Mouse (Mus musculus): Measurements from ENCODE around the gene Vsig10l. TPM values are rescaled to one million over a fixed set of nuclear protein-coding genes. Genes with fewer than 3 reads are reported as not detected.

The Vsig10l gene
- total RNA-seq, 2 experiments from 2014 or later: 4.1 to 6.3 TPM

GRCm38 (mm10) chr7:43454371-43454770 is 8.6 kb upstream of the Vsig10l start:
- DNase-seq: no peak

DNA sequence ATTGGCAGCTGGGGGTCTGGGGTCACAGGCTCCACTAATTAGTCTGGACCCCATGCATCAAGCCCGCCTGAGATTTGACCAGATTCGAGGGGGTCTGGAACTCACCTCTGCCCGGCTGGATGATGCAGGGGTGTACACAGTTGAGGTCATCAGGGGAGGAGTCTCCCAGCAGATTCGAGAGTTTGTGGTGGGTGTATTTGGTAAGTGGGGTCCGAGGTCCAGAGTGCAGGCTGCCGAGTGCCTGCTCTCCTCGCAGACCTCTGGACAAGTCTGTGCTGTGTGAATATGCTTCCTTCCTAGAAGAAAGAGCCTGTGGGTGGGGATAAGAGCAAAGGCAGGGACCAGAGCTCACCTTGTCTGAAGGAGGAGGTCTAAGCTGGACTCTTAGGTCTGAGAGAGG is 1.0 kb downstream of the Vsig10l start:
- DNase-seq: no peak

DNA sequence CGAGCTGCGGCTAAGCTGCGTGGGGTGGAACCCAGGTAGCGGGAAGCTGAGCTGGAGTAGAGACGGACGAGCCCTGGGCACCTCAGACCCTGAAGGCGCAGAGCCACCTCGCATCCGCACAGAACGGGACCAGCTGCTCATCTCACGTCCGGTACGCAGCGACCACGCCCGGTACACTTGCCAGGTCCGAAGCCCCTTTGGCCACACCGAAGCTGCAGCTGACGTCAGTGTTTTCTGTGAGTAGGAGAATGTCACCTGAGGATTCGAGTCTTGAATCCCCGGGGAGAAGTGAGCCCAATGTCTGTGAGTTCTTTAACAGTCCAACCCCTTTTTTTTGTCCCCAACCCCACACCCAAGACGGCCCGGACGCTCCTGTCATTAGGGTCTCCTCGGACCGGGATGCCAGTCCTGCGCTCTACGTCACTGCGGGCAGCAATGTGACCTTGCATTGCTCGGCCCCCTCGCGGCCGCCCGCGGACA is 2.0 kb downstream of the Vsig10l start:
- peak; percentile 22 for DNase-seq

DNA sequence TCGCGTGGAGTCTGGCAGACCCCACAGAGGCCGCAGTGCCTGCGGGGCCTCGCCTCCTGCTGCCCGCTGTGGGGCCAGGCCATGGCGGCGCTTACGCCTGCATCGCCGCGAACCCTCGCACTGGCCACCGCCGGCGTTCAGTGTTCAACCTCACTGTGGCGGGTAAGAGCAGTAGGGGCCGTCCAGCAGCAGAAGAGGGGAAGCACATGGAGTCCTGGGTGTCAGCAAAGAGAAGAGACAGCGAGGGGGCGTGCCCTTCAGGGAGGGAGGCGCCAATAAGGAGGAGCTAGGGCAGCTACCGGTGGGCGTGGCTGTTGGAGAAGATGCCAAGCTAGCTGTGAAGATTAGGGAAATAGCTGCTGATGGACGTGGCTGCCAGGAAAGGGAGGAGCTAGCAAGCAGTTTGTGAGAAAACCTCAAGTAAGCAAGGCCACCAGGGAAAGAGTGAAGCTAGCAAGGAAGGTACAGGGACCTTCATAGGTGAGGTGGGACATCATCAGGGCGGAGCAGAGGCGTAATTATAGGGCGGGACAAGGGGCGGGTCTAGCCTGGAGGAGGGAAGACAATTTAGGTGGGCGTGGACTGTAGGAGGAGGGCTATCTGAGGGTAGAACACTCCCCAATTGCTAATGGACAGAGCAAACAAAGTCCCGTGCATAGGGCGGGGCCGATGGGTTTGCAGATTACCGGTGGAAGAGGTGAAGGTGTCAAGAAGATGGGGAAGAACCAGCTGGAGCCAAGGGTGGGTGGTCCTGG is 2.6 kb downstream of the Vsig10l start:
- DNase-seq: peak; percentile 92

- peak; percentile 94 for DNase-seq
These were observed 3.2 kb downstream of the Vsig10l start for GRCm38 (mm10) chr7:43466099-43466694.

GRCm38 (mm10) chr7:43470373-43470772 is 7.4 kb downstream of the Vsig10l start:
- peak; percentile 35 for DNase-seq

- DNase-seq: no peak
These were observed 12.8 kb downstream of the Vsig10l start for GRCm38 (mm10) chr7:43475706-43476105.

GRCm38 (mm10) chr7:43476376-43476775 is 13.4 kb downstream of the Vsig10l start:
- DNase-seq: no peak

GRCm38 (mm10) chr7:43481191-43481590 is 18.2 kb downstream of the Vsig10l start:
- no peak for DNase-seq

DNA sequence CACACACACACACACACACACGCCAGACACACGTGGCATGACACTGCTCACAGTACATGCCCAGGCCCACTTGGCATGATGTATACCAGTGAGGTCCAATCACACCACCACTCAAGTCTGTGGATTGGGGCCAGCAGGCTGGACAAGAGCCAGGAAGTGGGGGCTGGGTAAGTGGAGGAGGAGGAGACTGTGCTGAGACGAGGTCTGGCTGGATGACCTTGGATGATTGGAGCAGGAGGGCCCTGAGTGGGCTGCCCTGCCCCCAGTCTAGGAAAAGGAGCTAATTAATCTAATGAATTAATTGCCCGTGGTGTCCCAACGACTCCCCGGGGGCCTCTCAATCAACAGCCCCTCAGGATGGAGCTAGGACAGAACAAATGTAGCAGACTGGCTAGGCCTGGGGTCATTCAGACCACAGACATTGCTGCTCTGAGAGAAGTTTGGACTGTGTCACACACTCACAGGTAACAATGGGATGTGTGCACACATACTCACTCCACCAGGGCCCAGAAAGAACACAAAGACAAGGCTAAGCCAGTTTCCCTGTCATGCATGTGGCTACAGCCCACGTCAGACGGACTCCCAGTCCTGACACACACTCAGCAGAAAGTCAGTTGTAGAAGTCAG is 19.3 kb downstream of the Vsig10l start:
- DNase-seq: peak; percentile 72

- peak; percentile 37 for DNase-seq
These were observed 20.3 kb downstream of the Vsig10l start for GRCm38 (mm10) chr7:43483236-43483635.

GRCm38 (mm10) chr7:43488646-43489045 is 25.7 kb downstream of the Vsig10l start:
- no peak for DNase-seq

- DNase-seq: no peak
These were observed 26.7 kb downstream of the Vsig10l start, which contains the start of gene Iglon5 for GRCm38 (mm10) chr7:43489631-43490125. Gene Iglon5 (minus strand): TSS chr7:43490075.

DNA sequence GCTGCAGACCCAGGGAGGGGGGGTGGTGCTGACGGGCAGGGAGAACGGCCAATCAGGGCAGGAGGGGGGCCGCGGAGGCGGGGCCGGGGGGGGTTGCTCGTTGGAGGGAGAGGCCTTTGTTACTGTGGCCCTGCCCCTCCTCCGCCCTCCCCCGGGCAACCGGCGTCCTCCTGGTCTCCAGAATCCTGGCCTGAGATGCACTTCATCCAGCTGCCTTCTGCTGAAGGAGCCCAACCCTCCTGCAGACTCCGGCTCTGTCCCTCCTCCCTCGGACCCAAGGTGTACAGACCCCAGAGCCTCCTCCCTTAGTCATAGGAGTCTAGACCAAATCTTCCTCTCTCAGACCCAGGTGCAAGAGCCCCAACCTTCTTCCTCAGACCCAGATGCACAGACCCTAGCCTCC is 27.2 kb downstream of the Vsig10l start:
- DNase-seq: peak; percentile 31

- no peak for DNase-seq
These were observed 27.9 kb downstream of the Vsig10l start for GRCm38 (mm10) chr7:43490861-43491260.

DNA sequence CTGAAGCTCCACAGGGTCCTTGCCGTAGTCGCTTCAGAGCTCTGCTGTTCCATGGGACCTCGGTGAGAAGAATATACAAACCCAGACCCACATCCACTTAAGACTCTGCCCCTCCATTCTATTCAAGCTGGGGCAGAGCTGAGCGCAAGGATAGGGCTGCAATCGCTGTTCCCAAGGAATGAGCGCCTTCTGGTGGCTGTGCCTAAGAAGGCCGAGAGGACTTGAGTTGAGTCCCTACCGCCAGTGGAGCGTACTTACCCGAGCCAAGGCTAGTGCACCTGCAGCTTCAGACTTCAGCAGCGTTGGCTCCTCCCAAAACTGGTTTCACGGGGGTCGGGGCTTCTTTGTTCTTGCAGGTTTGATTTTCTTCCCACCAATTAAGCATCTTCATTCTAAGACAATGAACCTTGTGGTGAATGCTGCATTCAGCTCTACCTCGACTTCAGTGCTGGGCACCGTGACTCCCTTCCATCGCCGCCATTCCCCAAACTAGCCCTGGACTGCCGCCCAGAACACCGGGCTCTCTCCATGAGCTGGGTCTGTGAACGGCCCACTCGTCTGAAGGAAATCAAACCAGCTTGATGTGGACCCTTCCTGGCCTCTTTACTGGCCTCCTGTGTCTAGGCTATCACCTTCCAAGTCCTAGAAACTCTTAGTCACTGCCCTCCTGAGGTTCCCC is 32.5 kb downstream of the Vsig10l start:
- DNase-seq: peak; percentile 43

GRCm38 (mm10) chr7:43511707-43512478 is 48.9 kb downstream of the Vsig10l start:
- no peak for DNase-seq

- no peak for DNase-seq
These were observed 49.6 kb downstream of the Vsig10l start for GRCm38 (mm10) chr7:43512519-43512918.

GRCm38 (mm10) chr7:43515076-43515475 is 52.1 kb downstream of the Vsig10l start:
- DNase-seq: no peak

DNA sequence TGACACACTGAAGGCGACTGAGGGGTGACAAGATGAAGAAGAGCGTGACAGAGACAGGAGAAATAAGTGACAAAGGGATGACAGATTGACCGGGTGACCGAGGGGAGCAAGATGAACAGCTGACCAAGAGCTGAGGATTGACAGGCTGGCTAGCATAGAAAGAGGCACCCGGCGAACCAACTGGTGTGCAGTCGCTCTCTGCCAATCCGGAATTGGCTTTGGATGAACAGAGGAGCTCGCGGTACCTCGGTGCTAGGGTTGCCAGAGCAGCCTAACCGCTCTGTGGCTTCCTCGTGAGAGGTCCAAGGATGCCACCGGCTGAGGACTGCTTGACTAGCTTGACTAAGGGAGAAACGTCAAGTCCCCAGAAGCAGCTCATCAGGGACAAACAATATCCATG is 55.4 kb downstream of the Vsig10l start:
- no peak for DNase-seq
